8 mouse cellular contexts compared by ENCODE assay signal in genomic region chr8:119604398-119604803, GRCm38 (mm10). TPM values are rescaled to one million over a fixed set of nuclear protein-coding genes. Genes with fewer than 3 reads are reported as not detected.
DNase-seq lines count a peak whose midpoint lies in the region; ATAC-seq and TF ChIP-seq lines count a peak whose summit lies in the region.

No protein-coding gene starts in this region.

- H3K9me3 ChIP-seq in heart, embryonic 11.5 days (replicated peaks; ENCODE audit: control insufficient read depth, low read length), result peaks cover under 1% of the 10 kb centered on the region; the same call in 1 of the 2 replicates
- peaks cover 6% of the 10 kb centered on the region; the same call in 1 of the 2 replicates for H3K9me3 ChIP-seq in heart, postnatal 0 days (replicated peaks; ENCODE audit: control insufficient read depth, low read length)
- peaks cover 15% of the 10 kb centered on the region for H3K9me3 ChIP-seq in megakaryocyte, embryonic 14.5 days

- no peak for TF ChIP-seq EP300 in heart, postnatal 0 days (IDR thresholded peaks at IDR 0.05; ENCODE audit: low read depth)

- H3K36me3 ChIP-seq in heart, embryonic 11.5 days (ENCODE audit: control insufficient read depth, insufficient read depth, low read length), result peaks cover 21% of the 10 kb centered on the region
- peaks cover 36% of the 10 kb centered on the region for H3K36me3 ChIP-seq in heart, postnatal 0 days (replicated peaks; ENCODE audit: control insufficient read depth, insufficient read depth, low read length)
- peaks cover 41% of the 10 kb centered on the region for H3K36me3 ChIP-seq in megakaryocyte, embryonic 14.5 days (replicated peaks; ENCODE audit: low read length)

- H3K4me2 ChIP-seq in heart, embryonic 11.5 days, result peak overlapping the region; percentile 74
- H3K4me2 ChIP-seq in heart, postnatal 0 days (ENCODE audit: low read depth, low read length), result peak overlapping the region; percentile 83

- no peaks in the 10 kb centered on the region for H3K27me3 ChIP-seq in heart, embryonic 11.5 days (ENCODE audit: control insufficient read depth, insufficient read depth, low read length)
- no peaks in the 10 kb centered on the region for H3K27me3 ChIP-seq in heart, postnatal 0 days (ENCODE audit: control insufficient read depth, insufficient read depth, low read length)
- H3K27me3 ChIP-seq in megakaryocyte, embryonic 14.5 days (replicated peaks), result no peaks in the 10 kb centered on the region

- no peak for TF ChIP-seq CTCF in heart, postnatal 0 days (IDR thresholded peaks at IDR 0.05; ENCODE audit: low read depth)

- WGBS in heart, embryonic 11.5 days (ENCODE audit: insufficient replicate concordance), result 22% methylated on average over 12 of the region's 12 CpGs
- WGBS in heart, postnatal 0 days, result 13% methylated on average over 12 of the region's 12 CpGs

- intact Hi-C loops in heart, postnatal 25 days (cut with DNase I), result loop anchor here (2.0 kb wide), 2 partner anchors 164 to 192 kb away; no protein-coding TSS in a partner anchor

- peak overlapping the region; percentile 82 for H3K9ac ChIP-seq in heart, embryonic 11.5 days (ENCODE audit: low read depth, low read length)
- peak overlapping the region; percentile 70 for H3K9ac ChIP-seq in heart, postnatal 0 days (replicated peaks; ENCODE audit: low read depth, low read length)

- peak overlapping the region; percentile 75 for H3K4me3 ChIP-seq in heart, embryonic 11.5 days (ENCODE audit: low read depth, low read length)
- H3K4me3 ChIP-seq in heart, postnatal 0 days (ENCODE audit: low read depth, low read length), result peak overlapping the region; percentile 73
- H3K4me3 ChIP-seq in megakaryocyte, embryonic 14.5 days (replicated peaks), result peak overlapping the region; percentile 99

- no peak for ATAC-seq in heart, embryonic 11.5 days (replicated peaks; ENCODE audit: insufficient number of reproducible peaks, low FRiP score, low TSS enrichment)
- ATAC-seq in heart, postnatal 0 days (ENCODE audit: insufficient read depth, low read depth), result 0 out of 2 replicates have a peak, but pooled peaks have one; percentile 5

- no peak for DNase-seq in heart, postnatal 25 days (ENCODE audit: low spot score)
- peak; percentile 8 for DNase-seq in adipocyte (ENCODE audit: low spot score)
- no peak for DNase-seq in heart, postnatal 0 days (ENCODE audit: low spot score)
- DNase-seq in T-cell, adult 2 months (ENCODE audit: low spot score), result no peak
- no peak for DNase-seq in cerebellum, adult 11 months
- DNase-seq in embryo, embryonic 10 days (ENCODE audit: low spot score), result no peak

- no peak overlapping the region for H3K27ac ChIP-seq in heart, embryonic 11.5 days (ENCODE audit: low read depth, low read length)
- no peak overlapping the region for H3K27ac ChIP-seq in heart, postnatal 0 days (ENCODE audit: low read depth)

- H3K4me1 ChIP-seq in heart, embryonic 11.5 days (ENCODE audit: control insufficient read depth, insufficient read depth, low read length), result peaks cover 8% of the 10 kb centered on the region
- H3K4me1 ChIP-seq in heart, postnatal 0 days (ENCODE audit: control insufficient read depth, insufficient read depth), result peaks cover 8% of the 10 kb centered on the region; the same call in 1 of the 2 replicates
- H3K4me1 ChIP-seq in megakaryocyte, embryonic 14.5 days, result peaks cover 25% of the 10 kb centered on the region

RNA-seq across cellular contexts. Expression of gene Taf1c, which starts 0.6 kb away (rescaled TPM):
- polyA plus RNA-seq in heart, embryonic 11.5 days (2014; fragmentation: Nextera tagmentation; extraction: Ambion mirVana), result 7.1 and 8.0 TPM in 2 replicates
- 1 to 10 TPM; 2.9 to 4.2 TPM for total RNA-seq in heart, postnatal 25 days (2021)
- 5.3 and 5.6 TPM in 2 replicates for total RNA-seq in heart, postnatal 0 days (2014; rRNA removed; ENCODE audit: low replicate concordance)
- polyA plus RNA-seq in heart, postnatal 0 days (2015; fragmentation: Nextera tagmentation; extraction: Ambion mirVana), result 3.4 and 3.7 TPM in 2 replicates
- 17.5 and 54.6 TPM in 2 replicates for polyA plus RNA-seq in megakaryocyte, embryonic 14.5 days (2012; ENCODE audit: insufficient read depth, low replicate concordance)

RNA-seq across cellular contexts. Expression of gene Adad2, which starts 8.1 kb away (rescaled TPM):
- polyA plus RNA-seq in heart, embryonic 11.5 days (2014; fragmentation: Nextera tagmentation; extraction: Ambion mirVana), result not detected in 2 replicates
- total RNA-seq in heart, postnatal 25 days (2021), result not detected
- not detected in 2 replicates for total RNA-seq in heart, postnatal 0 days (2014; rRNA removed; ENCODE audit: low replicate concordance)
- not detected in 2 replicates for polyA plus RNA-seq in heart, postnatal 0 days (2015; fragmentation: Nextera tagmentation; extraction: Ambion mirVana)
- polyA plus RNA-seq in megakaryocyte, embryonic 14.5 days (2012; ENCODE audit: insufficient read depth, low replicate concordance), result not detected in 2 replicates

RNA-seq across cellular contexts. Expression of gene Dnaaf1, which starts 29.4 kb away (rescaled TPM):
- polyA plus RNA-seq in heart, embryonic 11.5 days (2014; fragmentation: Nextera tagmentation; extraction: Ambion mirVana), result 0.26 and 0.38 TPM in 2 replicates
- not detected for total RNA-seq in heart, postnatal 25 days (2021)
- total RNA-seq in heart, postnatal 0 days (2014; rRNA removed; ENCODE audit: low replicate concordance), result not detected in 2 replicates
- 0.07 and 0.41 TPM in 2 replicates for polyA plus RNA-seq in heart, postnatal 0 days (2015; fragmentation: Nextera tagmentation; extraction: Ambion mirVana)
- not detected in 2 replicates for polyA plus RNA-seq in megakaryocyte, embryonic 14.5 days (2012; ENCODE audit: insufficient read depth, low replicate concordance)

RNA-seq across cellular contexts. Expression of gene Hsdl1, which starts 29.4 kb away (rescaled TPM):
- 36.3 and 37.3 TPM in 2 replicates for polyA plus RNA-seq in heart, embryonic 11.5 days (2014; fragmentation: Nextera tagmentation; extraction: Ambion mirVana)
- 10 to 100 TPM; 18.7 to 20.1 TPM for total RNA-seq in heart, postnatal 25 days (2021)
- 25.0 and 36.3 TPM in 2 replicates for total RNA-seq in heart, postnatal 0 days (2014; rRNA removed; ENCODE audit: low replicate concordance)
- polyA plus RNA-seq in heart, postnatal 0 days (2015; fragmentation: Nextera tagmentation; extraction: Ambion mirVana), result 20.6 and 21.2 TPM in 2 replicates
- polyA plus RNA-seq in megakaryocyte, embryonic 14.5 days (2012; ENCODE audit: insufficient read depth, low replicate concordance), result 24.5 and 29.2 TPM in 2 replicates

RNA-seq across cellular contexts. Expression of gene Kcng4, which starts 31.1 kb away (rescaled TPM):
- not detected in 2 replicates for polyA plus RNA-seq in heart, embryonic 11.5 days (2014; fragmentation: Nextera tagmentation; extraction: Ambion mirVana)
- total RNA-seq in heart, postnatal 25 days (2021), result under 1 TPM; 0.06 to 0.16 TPM
- total RNA-seq in heart, postnatal 0 days (2014; rRNA removed; ENCODE audit: low replicate concordance), result not detected in 2 replicates
- 0.04 and 0.10 TPM in 2 replicates for polyA plus RNA-seq in heart, postnatal 0 days (2015; fragmentation: Nextera tagmentation; extraction: Ambion mirVana)
- polyA plus RNA-seq in megakaryocyte, embryonic 14.5 days (2012; ENCODE audit: insufficient read depth, low replicate concordance), result not detected in 2 replicates
